Mouse (Mus musculus) MEL (cell line): ENCODE data around the gene Pkmyt1. TPM values are rescaled to one million over a fixed set of nuclear protein-coding genes. Genes with fewer than 3 reads are reported as not detected.

Experiments
- DNase-seq: peaks from one replicate; pipeline ENCODE4 v3.0.0; 2011; ENCODE audit warnings: low read depth, low spot score
- H3K27ac ChIP-seq: 2 replicates; pipeline ENCODE4 v1.5.1; 2012; ENCODE audit warnings: low read depth, mild to moderate bottlenecking, control low read depth, low read length, moderate library complexity; ENCODE audit not compliant: control insufficient read depth
- H3K27me3 ChIP-seq, 2 experiments: fragments of 150-350 bp in 1 of 2; sonication (generic) in 1 of 2; 2 replicates each; pipeline ENCODE4 v1.6.1; 2012; ENCODE audit warnings: low read length in 2 of 2, mild to moderate bottlenecking in 2 of 2, improper control_type of control experiment in 1 of 2, moderate library complexity in 1 of 2; ENCODE audit not compliant: insufficient read depth in 2 of 2, control insufficient read depth in 1 of 2
- H3K36me3 ChIP-seq, 2 experiments: 2 replicates each; pipeline ENCODE4 v1.6.1; 2012 to 2014; ENCODE audit warnings: low read length in 2 of 2, improper control_type of control experiment in 1 of 2, inconsistent platforms in 1 of 2, mild to moderate bottlenecking in 1 of 2; ENCODE audit not compliant: insufficient read depth in 2 of 2, control insufficient read depth in 1 of 2
- H3K4me1 ChIP-seq, 2 experiments: fragments of 150-350 bp in 1 of 2; sonication (generic) in 1 of 2; 2 replicates each; pipeline ENCODE4 v1.6.1; 2012; ENCODE audit warnings: low read length in 2 of 2, improper control_type of control experiment in 1 of 2, mild to moderate bottlenecking in 1 of 2; ENCODE audit not compliant: insufficient read depth in 2 of 2, control insufficient read depth in 1 of 2
- H3K4me3 ChIP-seq, 2 experiments: fragments of 150-350 bp in 1 of 2; sonication (generic) in 1 of 2; 2 replicates each; pipeline ENCODE4 v1.5.1; 2012; ENCODE audit warnings: low read depth in 2 of 2, low read length in 2 of 2, mild to moderate bottlenecking in 2 of 2, moderate library complexity in 2 of 2, control low read depth in 1 of 2, improper control_type of control experiment in 1 of 2; ENCODE audit not compliant: control insufficient read depth in 1 of 2, insufficient read depth in 1 of 2
- H3K79me2 ChIP-seq: 2 replicates; pipeline ENCODE4 v1.6.1; 2012; ENCODE audit warnings: mild to moderate bottlenecking, low read length, moderate library complexity; ENCODE audit not compliant: control insufficient read depth, poor library complexity, insufficient read depth
- H3K9ac ChIP-seq: 2 replicates; pipeline ENCODE4 v1.6.1; 2012; ENCODE audit warnings: low read depth, mild to moderate bottlenecking, control low read depth, low read length, moderate library complexity; ENCODE audit not compliant: control insufficient read depth, poor library complexity, severe bottlenecking
- H3K9me3 ChIP-seq: fragments of 150-350 bp; sonication (generic); replicated peaks from 2 replicates; pipeline ENCODE4 v1.6.1; 2012; ENCODE audit warnings: mild to moderate bottlenecking, low read length, improper control_type of control experiment, moderate library complexity; ENCODE audit not compliant: insufficient read depth
- BHLHE40 ChIP-seq: IDR thresholded peaks from 2 replicates; pipeline ENCODE4 v1.6.1; 2012; ENCODE audit warnings: low read depth, mild to moderate bottlenecking, inconsistent platforms, low read length, improper control_type of control experiment, borderline replicate concordance
- CHD1 ChIP-seq: IDR thresholded peaks from 2 replicates; pipeline ENCODE4 v1.6.1; 2012; ENCODE audit warnings: low read depth, mild to moderate bottlenecking, inconsistent platforms, low read length, improper control_type of control experiment
- ELF1 ChIP-seq: IDR thresholded peaks from 2 replicates; pipeline ENCODE4 v1.6.1; 2014; ENCODE audit warnings: low read depth, mild to moderate bottlenecking, inconsistent platforms, low read length, improper control_type of control experiment, moderate library complexity
- JUND ChIP-seq: IDR thresholded peaks from 2 replicates; pipeline ENCODE4 v1.6.1; 2011; ENCODE audit warnings: low read depth, mild to moderate bottlenecking, improper control_type of control experiment, low read length
- MAX ChIP-seq: IDR thresholded peaks from 2 replicates; pipeline ENCODE4 v1.6.1; 2011; ENCODE audit warnings: low read length, improper control_type of control experiment
- MAZ ChIP-seq: IDR thresholded peaks from 2 replicates; pipeline ENCODE4 v1.6.1; 2012; ENCODE audit warnings: low read depth, mild to moderate bottlenecking, inconsistent platforms, low read length, improper control_type of control experiment
- MEF2A ChIP-seq: IDR thresholded peaks from 2 replicates; pipeline ENCODE4 v1.6.1; 2014; ENCODE audit warnings: low read depth, mild to moderate bottlenecking, inconsistent platforms, low read length, improper control_type of control experiment; ENCODE audit not compliant: poor library complexity, insufficient replicate concordance, severe bottlenecking; ENCODE audit errors: extremely low read depth
- MXI1 ChIP-seq: IDR thresholded peaks from 2 replicates; pipeline ENCODE4 v1.6.1; 2011; ENCODE audit warnings: mild to moderate bottlenecking, low read depth, low read length, improper control_type of control experiment
- MYC ChIP-seq: IDR thresholded peaks from 2 replicates; pipeline ENCODE4 v1.6.1; 2011; ENCODE audit warnings: low read depth, mild to moderate bottlenecking, low read length, improper control_type of control experiment, moderate library complexity
- NELFE ChIP-seq: IDR thresholded peaks from 2 replicates; pipeline ENCODE4 v1.6.1; 2011; ENCODE audit warnings: low read depth, low read length, improper control_type of control experiment
- NRF1 ChIP-seq: IDR thresholded peaks from 2 replicates; pipeline ENCODE4 v1.6.1; 2014; ENCODE audit warnings: low read depth, mild to moderate bottlenecking, inconsistent platforms, low read length, improper control_type of control experiment, moderate library complexity; ENCODE audit not compliant: poor library complexity, insufficient read depth, severe bottlenecking
- POLR2AphosphoS2 ChIP-seq: IDR thresholded peaks from 2 replicates; pipeline ENCODE4 v1.6.1; 2011; ENCODE audit warnings: low read length, improper control_type of control experiment
- POLR2AphosphoS5 ChIP-seq: IDR thresholded peaks from 2 replicates; pipeline ENCODE4 v1.6.1; 2012; ENCODE audit warnings: low read depth, borderline replicate concordance, mild to moderate bottlenecking, inconsistent platforms, low read length, moderate library complexity, mixed read lengths
- RAD21 ChIP-seq: IDR thresholded peaks from 2 replicates; pipeline ENCODE4 v1.6.1; 2011; ENCODE audit warnings: mild to moderate bottlenecking, low read depth, low read length, improper control_type of control experiment
- RCOR1 ChIP-seq: IDR thresholded peaks from 2 replicates; pipeline ENCODE4 v1.6.1; 2012; ENCODE audit warnings: low read depth, mild to moderate bottlenecking, inconsistent platforms, low read length, improper control_type of control experiment
- TAL1 ChIP-seq: IDR thresholded peaks from 2 replicates; pipeline ENCODE4 v1.6.1; 2012; ENCODE audit warnings: mild to moderate bottlenecking, inconsistent platforms, low read length, moderate library complexity, mixed read lengths
- TBP ChIP-seq: IDR thresholded peaks from 2 replicates; pipeline ENCODE4 v1.8.0; 2011; ENCODE audit warnings: low read depth, low read length, improper control_type of control experiment
- TCF12 ChIP-seq: IDR thresholded peaks from 2 replicates; pipeline ENCODE4 v1.6.1; 2014; ENCODE audit warnings: low read depth, mild to moderate bottlenecking, inconsistent platforms, low read length, improper control_type of control experiment, moderate library complexity
- USF2 ChIP-seq, 2 experiments: IDR thresholded peaks; 2 replicates each; pipeline ENCODE4 v1.6.1; 2011 to 2012; ENCODE audit warnings: improper control_type of control experiment in 2 of 2, low read length in 2 of 2, borderline replicate concordance in 1 of 2, inconsistent platforms in 1 of 2, low read depth in 1 of 2, mild to moderate bottlenecking in 1 of 2; ENCODE audit not compliant: insufficient read depth in 1 of 2
- ZC3H11A ChIP-seq: IDR thresholded peaks from 2 replicates; pipeline ENCODE4 v1.6.1; 2012; ENCODE audit warnings: low read depth, mild to moderate bottlenecking, inconsistent platforms, low read length, improper control_type of control experiment
- ZKSCAN1 ChIP-seq: IDR thresholded peaks from 2 replicates; pipeline ENCODE4 v1.6.1; 2012; ENCODE audit warnings: low read depth, mild to moderate bottlenecking, inconsistent platforms, low read length, improper control_type of control experiment, moderate library complexity
- ZNF384 ChIP-seq: IDR thresholded peaks from 2 replicates; pipeline ENCODE4 v1.6.1; 2012; ENCODE audit warnings: low read depth, mild to moderate bottlenecking, inconsistent platforms, low read length, improper control_type of control experiment
- polyA plus RNA-seq, 2 experiments: library from polyadenylated mRNA; stranded (reverse) in 1 of 2; unstranded in 1 of 2; fragments of >175 nt in 1 of 2; fragments of >200 nt in 1 of 2; gene quantifications; 2 replicates each; pipeline versions ENCODE4 v1.2.1 to v1.2.4; 2012; ENCODE audit warnings: low replicate concordance in 2 of 2, low read depth in 1 of 2; ENCODE audit not compliant: insufficient read length in 2 of 2, insufficient read depth in 1 of 2, missing spikeins in 1 of 2
- total RNA-seq: library from RNA; depleted of rRNA; stranded (reverse); fragments of 300-350 nt; gene quantifications from 2 replicates; pipeline ENCODE4 v1.2.3, GENCODE M21; 2012

The Pkmyt1 gene
- total and polyA plus RNA-seq, 3 experiments, result 16.6 to 49.8 TPM; not detected in 1

- no peak for TF ChIP-seq MAX
- TF ChIP-seq RCOR1, result no peak
- TF ChIP-seq JUND, result no peak
- TF ChIP-seq RAD21, result no peak
- no peak for TF ChIP-seq ZNF384
- TF ChIP-seq TBP, result no peak
- no peak for TF ChIP-seq NELFE
- TF ChIP-seq USF2 (IDR thresholded peaks at IDR 0.05; ENCODE audit: borderline replicate concordance in 1 of 2, insufficient read depth in 1 of 2, low read depth in 1 of 2, low read length in 2 of 2), result no peak
- TF ChIP-seq BHLHE40, result no peak
- no peak for TF ChIP-seq TCF12
- no peak for TF ChIP-seq ELF1
- no peak for TF ChIP-seq ZC3H11A
- TF ChIP-seq CHD1, result no peak
- no peak for TF ChIP-seq MXI1
- TF ChIP-seq POLR2AphosphoS2, result no peak
- no peak for TF ChIP-seq POLR2AphosphoS5
- no peak for TF ChIP-seq MEF2A
- no peak for TF ChIP-seq MYC
- no peak for TF ChIP-seq MAZ
- no peak for TF ChIP-seq ZKSCAN1
- H3K9me3 ChIP-seq, result no peaks in the 10 kb centered on the region
- DNase-seq, result no peak
- H3K9ac ChIP-seq, result no peak overlapping the region
- no peaks in the 10 kb centered on the region; a peak in 2 of 4 replicates for H3K27me3 ChIP-seq
- no peak overlapping the region for H3K27ac ChIP-seq
- no peaks in the 10 kb centered on the region for H3K36me3 ChIP-seq
- H3K4me3 ChIP-seq, result no peak overlapping the region
- no peaks in the 10 kb centered on the region for H3K4me1 ChIP-seq
- H3K79me2 ChIP-seq, result no peaks in the 10 kb centered on the region
These were observed 51.0 kb downstream of the Pkmyt1 start for GRCm38 (mm10) chr17:23777141-23777540.

- Histone ChIP-seq H3K27me3 (no peaks in the 10 kb centered on the region; a peak in 2 of 4 replicates), H3K4me1 (no peaks in the 10 kb centered on the region), H3K4me3 (no peak overlapping the region), H3K9me3 (no peaks in the 10 kb centered on the region), H3K9ac (no peak overlapping the region), H3K36me3 (no peaks in the 10 kb centered on the region), H3K27ac (no peak overlapping the region), H3K79me2 (no peaks in the 10 kb centered on the region)
- no peak for DNase-seq
- TF ChIP-seq TAL1 (no peak), NELFE (no peak), NRF1 (no peak), POLR2AphosphoS5 (no peak)
These were observed 52.3 kb downstream of the Pkmyt1 start for GRCm38 (mm10) chr17:23778447-23778846.
